Mouse (Mus musculus): ENCODE measurements around the gene Insl5.

DNA sequence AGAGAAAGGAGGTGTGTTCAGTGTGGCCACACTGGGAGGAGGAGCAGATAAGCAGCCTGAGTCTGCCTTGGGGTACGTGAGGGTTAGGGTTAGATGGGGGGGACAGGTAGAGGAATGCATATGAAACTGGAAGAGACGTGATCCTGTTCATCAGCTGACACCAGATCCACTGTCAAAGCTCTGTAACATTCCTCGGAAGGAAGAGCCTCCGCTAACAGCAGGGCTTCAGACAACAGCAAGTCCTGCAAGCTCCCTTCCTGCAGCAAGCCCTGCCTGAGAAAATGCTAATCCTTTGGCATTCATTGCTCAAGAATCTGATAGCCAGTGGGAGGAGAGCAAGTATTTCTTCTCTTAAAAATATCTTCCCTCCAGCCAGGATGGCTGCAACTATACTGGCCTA is 13.2 kb downstream of the Insl5 start:
- TF ChIP-seq ZNF384 (IDR thresholded peaks at IDR 0.05; ENCODE audit: low read depth, low read length) (no peak), ZC3H11A (IDR thresholded peaks at IDR 0.05; ENCODE audit: borderline replicate concordance, low read depth, low read length) (no peak), HCFC1 (IDR thresholded peaks at IDR 0.05; ENCODE audit: borderline replicate concordance, insufficient read depth, low read length) (no peak), CHD2 (IDR thresholded peaks at IDR 0.05; ENCODE audit: low read depth, low read length) (no peak), MAFK (IDR thresholded peaks at IDR 0.05; ENCODE audit: insufficient read depth, low read depth, low read length) (no peak)

All from ES-E14 (cell line).